Mouse (Mus musculus): Measurements from ENCODE around the gene Esam. TPM values are rescaled to one million over a fixed set of nuclear protein-coding genes. Genes with fewer than 3 reads are reported as not detected.

Esam gene
- polyA plus RNA-seq, 1 experiment from 2014 or later: 41.5 TPM

GRCm38 (mm10) chr9:37512097-37512496, 15.8 kb upstream of the Esam start:
- Histone ChIP-seq H3K4me3 (no peak overlapping the region), H3K9me3 (no peaks in the 10 kb centered on the region), H3K4me2 (no peak overlapping the region), H3K4me1 (replicated peaks) (peaks cover 9% of the 10 kb centered on the region), H3K9ac (no peak overlapping the region), H3K27me3 (no peaks in the 10 kb centered on the region), H3K36me3 (no peaks in the 10 kb centered on the region), H3K27ac (replicated peaks) (no peak overlapping the region)
- 97% methylated on average over 2 of the region's 2 CpGs for WGBS
- ATAC-seq (ENCODE audit: low read depth): no peak

- no peak for ATAC-seq (ENCODE audit: low read depth)
- Histone ChIP-seq H3K4me2 (no peak overlapping the region), H3K4me3 (no peak overlapping the region), H3K36me3 (peaks cover 9% of the 10 kb centered on the region; the same call in 1 of the 2 replicates), H3K27me3 (no peaks in the 10 kb centered on the region), H3K27ac (replicated peaks) (no peak overlapping the region), H3K9me3 (no peaks in the 10 kb centered on the region), H3K4me1 (replicated peaks) (peaks cover 9% of the 10 kb centered on the region), H3K9ac (no peak overlapping the region)
- 80% methylated on average over 3 of the region's 3 CpGs for WGBS
Measured at GRCm38 (mm10) chr9:37514456-37514855, 13.4 kb upstream of the Esam start.

DNA sequence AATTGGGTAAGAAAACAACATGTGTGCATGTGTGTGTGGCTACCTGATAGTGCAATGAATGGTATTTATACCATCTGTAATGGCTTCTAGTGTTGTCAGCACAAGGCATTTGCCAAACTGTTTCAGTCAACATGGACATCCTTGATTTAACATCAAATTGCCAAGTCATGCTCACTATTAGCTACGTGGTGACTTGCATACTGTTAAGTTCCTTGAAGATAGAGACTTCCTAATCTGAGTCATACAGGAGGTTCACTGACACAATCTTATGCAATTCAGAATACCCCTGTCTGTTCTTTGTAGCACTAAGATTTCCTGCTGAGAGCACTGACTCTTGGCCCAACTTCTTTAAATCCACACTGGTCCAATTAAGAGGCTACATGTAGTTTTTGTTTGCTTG, 10.4 kb upstream of the Esam start:
- WGBS: 79% methylated on average over 1 of the region's 1 CpGs
- peaks cover 35% of the 10 kb centered on the region for H3K36me3 ChIP-seq
- no peak overlapping the region for H3K27ac ChIP-seq (replicated peaks)

GRCm38 (mm10) chr9:37518991-37519390, 8.9 kb upstream of the Esam start:
- Histone ChIP-seq H3K9ac (no peak overlapping the region), H3K27ac (replicated peaks) (no peak overlapping the region), H3K4me1 (replicated peaks) (no peaks in the 10 kb centered on the region; the same call in 1 of the 2 replicates), H3K9me3 (no peaks in the 10 kb centered on the region), H3K36me3 (peaks cover 47% of the 10 kb centered on the region), H3K4me3 (no peak overlapping the region), H3K27me3 (no peaks in the 10 kb centered on the region), H3K4me2 (no peak overlapping the region)
- no peak for ATAC-seq (ENCODE audit: low read depth)
- WGBS: 90% methylated on average over 8 of the region's 8 CpGs

More for the DNA sequence above, 10.4 kb upstream of the Esam start:
- H3K4me2 ChIP-seq: no peak overlapping the region
- no peak overlapping the region for H3K9ac ChIP-seq
- no peak for ATAC-seq (ENCODE audit: low read depth)
- H3K27me3 ChIP-seq: no peaks in the 10 kb centered on the region
- H3K4me1 ChIP-seq (replicated peaks): peaks cover 9% of the 10 kb centered on the region
- no peak overlapping the region for H3K4me3 ChIP-seq
- H3K9me3 ChIP-seq: no peaks in the 10 kb centered on the region

GRCm38 (mm10) chr9:37519995-37520394, 7.9 kb upstream of the Esam start:
- peaks cover 50% of the 10 kb centered on the region for H3K36me3 ChIP-seq
- H3K4me3 ChIP-seq: no peak overlapping the region
- no peaks in the 10 kb centered on the region; the same call in 1 of the 2 replicates for H3K4me1 ChIP-seq (replicated peaks)
- no peak overlapping the region for H3K4me2 ChIP-seq
- no peak overlapping the region for H3K9ac ChIP-seq
- ATAC-seq (ENCODE audit: low read depth): no peak
- WGBS: 94% methylated on average over 2 of the region's 2 CpGs
- no peaks in the 10 kb centered on the region for H3K27me3 ChIP-seq
- H3K9me3 ChIP-seq: no peaks in the 10 kb centered on the region
- H3K27ac ChIP-seq (replicated peaks): no peak overlapping the region

- H3K27ac ChIP-seq (replicated peaks): no peak overlapping the region
- no peak overlapping the region for H3K4me2 ChIP-seq
- no peak overlapping the region for H3K4me3 ChIP-seq
- H3K9me3 ChIP-seq: no peaks in the 10 kb centered on the region
- no peak overlapping the region for H3K9ac ChIP-seq
- H3K4me1 ChIP-seq (replicated peaks): peaks cover 27% of the 10 kb centered on the region
- 93% methylated on average over 2 of the region's 2 CpGs for WGBS
- no peak for ATAC-seq (ENCODE audit: low read depth)
- H3K27me3 ChIP-seq: peaks cover 55% of the 10 kb centered on the region
- H3K36me3 ChIP-seq: peaks cover 36% of the 10 kb centered on the region
Measured at GRCm38 (mm10) chr9:37525461-37525860, 2.4 kb upstream of the Esam start.

GRCm38 (mm10) chr9:37526443-37527395, 1.2 kb upstream of the Esam start:
- ATAC-seq (ENCODE audit: low read depth): 0 out of 2 replicates have a peak, but pooled peaks have one; percentile 1
- Histone ChIP-seq H3K27me3 (peaks cover 67% of the 10 kb centered on the region), H3K4me2 (peak overlapping the region; percentile 34)

GRCm38 (mm10) chr9:37528225-37528970, 520 bp downstream of the Esam start:
- H3K27ac ChIP-seq (replicated peaks): peak overlapping the region; percentile 38
- H3K4me2 ChIP-seq: peak overlapping the region; percentile 62; the same call in 1 of the 2 replicates
- no peaks in the 10 kb centered on the region for H3K9me3 ChIP-seq
- peaks cover 10% of the 10 kb centered on the region for H3K36me3 ChIP-seq
- peak overlapping the region; percentile 38 for H3K9ac ChIP-seq
- 24% methylated on average over 9 of the region's 9 CpGs for WGBS
- peaks cover 79% of the 10 kb centered on the region for H3K27me3 ChIP-seq
- no peak for ATAC-seq (ENCODE audit: low read depth)
- peak overlapping the region; percentile 38 for H3K4me3 ChIP-seq
- peaks cover 38% of the 10 kb centered on the region for H3K4me1 ChIP-seq (replicated peaks)

More at GRCm38 (mm10) chr9:37526443-37527395, 1.2 kb upstream of the Esam start:
- H3K36me3 ChIP-seq: peaks cover 27% of the 10 kb centered on the region
- H3K4me1 ChIP-seq (replicated peaks): peaks cover 38% of the 10 kb centered on the region
- WGBS: 19% methylated on average over 21 of the region's 21 CpGs
- H3K9ac ChIP-seq: 0 out of 2 replicates have a peak overlapping the region, but pooled peaks have one; percentile 31
- H3K4me3 ChIP-seq: no peak overlapping the region
- no peaks in the 10 kb centered on the region for H3K9me3 ChIP-seq
- no peak overlapping the region for H3K27ac ChIP-seq (replicated peaks)

- H3K4me1 ChIP-seq (replicated peaks): peaks cover 38% of the 10 kb centered on the region
- peaks cover 10% of the 10 kb centered on the region; the same call in 1 of the 2 replicates for H3K36me3 ChIP-seq
- H3K9me3 ChIP-seq: no peaks in the 10 kb centered on the region
- ATAC-seq (ENCODE audit: low read depth): peak; percentile 44; the same call in 1 of the 2 replicates
- H3K4me2 ChIP-seq: peak overlapping the region; percentile 62
- peak overlapping the region; percentile 38 for H3K4me3 ChIP-seq
- peak overlapping the region; percentile 64 for H3K27ac ChIP-seq (replicated peaks)
- H3K9ac ChIP-seq: peak overlapping the region; percentile 56
- H3K27me3 ChIP-seq: peaks cover 79% of the 10 kb centered on the region
- under 1% methylated on average over 32 of the region's 32 CpGs for WGBS
Measured at GRCm38 (mm10) chr9:37530031-37530887, 2.4 kb downstream of the Esam start.

DNA sequence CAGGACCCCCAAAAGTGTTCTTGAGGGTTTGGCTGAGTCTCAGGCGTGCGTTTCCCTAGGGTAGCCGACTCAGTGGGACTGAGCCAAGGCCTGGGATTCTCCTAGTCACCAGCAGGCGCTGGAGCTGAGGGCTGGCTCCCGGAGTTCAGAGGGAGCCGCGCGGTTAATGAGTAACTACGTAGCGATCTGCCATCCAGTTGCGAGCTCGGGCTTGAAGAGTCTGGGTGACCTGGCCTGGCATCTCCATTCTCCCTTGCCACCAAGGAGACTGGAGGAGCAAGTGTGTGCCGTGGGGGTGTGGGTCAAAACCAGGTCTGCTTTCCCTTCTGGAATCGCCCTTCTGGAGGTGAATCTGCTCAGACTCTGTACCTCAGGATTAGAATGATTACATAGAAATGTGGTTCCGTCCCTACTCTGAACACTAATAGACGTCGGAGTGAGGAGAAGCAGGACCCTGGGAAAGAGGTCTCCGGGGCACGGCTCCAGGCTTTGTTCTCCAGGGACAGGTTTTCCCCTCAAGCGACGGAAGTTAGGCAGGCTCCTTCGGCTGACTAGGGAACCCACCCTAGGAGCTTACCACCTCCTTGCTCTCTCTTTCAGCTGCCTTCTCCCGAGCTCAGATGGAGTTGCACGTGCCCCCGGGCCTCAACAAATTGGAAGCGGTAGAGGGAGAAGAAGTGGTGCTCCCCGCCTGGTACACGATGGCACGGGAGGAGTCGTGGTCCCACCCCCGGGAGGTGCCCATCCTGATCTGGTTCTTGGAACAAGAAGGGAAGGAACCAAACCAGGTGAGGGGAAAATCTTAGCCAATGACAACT, 3.2 kb downstream of the Esam start:
- peak overlapping the region; percentile 38 for H3K4me3 ChIP-seq
- H3K27me3 ChIP-seq: peaks cover 70% of the 10 kb centered on the region
- no peaks in the 10 kb centered on the region for H3K9me3 ChIP-seq
- H3K4me2 ChIP-seq: peak overlapping the region; percentile 62
- 0 out of 2 replicates have a peak, but pooled peaks cover 9% of the 10 kb centered on the region for H3K36me3 ChIP-seq
- WGBS: under 1% methylated on average over 31 of the region's 31 CpGs
- H3K27ac ChIP-seq (replicated peaks): peak overlapping the region; percentile 64
- H3K9ac ChIP-seq: peak overlapping the region; percentile 56
- peaks cover 38% of the 10 kb centered on the region for H3K4me1 ChIP-seq (replicated peaks)
- peak; percentile 51; the same call in 1 of the 2 replicates for ATAC-seq (ENCODE audit: low read depth)
